Mouse (Mus musculus) inflammation-experienced regulatory T-cells, adult 6 months (primary cell): ENCODE measurements around the gene Olfr473. TPM values are rescaled to one million over a fixed set of nuclear protein-coding genes. Genes with fewer than 3 reads are reported as not detected.
"Not testable (repeated sequence)": the region's sequence is repeated elsewhere in the genome, so short reads cannot be mapped to it uniquely, and the experiment has no call there.

Experiments used
- ATAC-seq: one replicate; pipeline ENCODE4 v1.8.0; 2017
- polyA plus RNA-seq, 3 experiments: library from polyadenylated mRNA; unstranded; fragments of 100-300 nt; shearing (Covaris generic); gene quantifications; one replicate each; pipeline ENCODE4 v1.2.1; 2017

Olfr473 gene
- not detected for polyA plus RNA-seq

GRCm38 (mm10) chr7:107930146-107930545 is at the start of gene Olfr473:
Gene Olfr473 (plus strand): TSS chr7:107930446.
- ATAC-seq, result no peak

GRCm38 (mm10) chr7:107897602-107898001 is 32.6 kb upstream of the Olfr473 start, which contains the start of gene Olfr472:
Gene Olfr472 (plus strand): TSS chr7:107897902.
- no peak for ATAC-seq

GRCm38 (mm10) chr7:107952539-107952938 is 22.3 kb downstream of the Olfr473 start:
- ATAC-seq, result not testable (repeated sequence)

GRCm38 (mm10) chr7:107954343-107954742 is 24.1 kb downstream of the Olfr473 start, which contains the start of gene Olfr474:
Gene Olfr474 (plus strand): TSS chr7:107954643.
- ATAC-seq, result no peak

GRCm38 (mm10) chr7:107964503-107964902 is 34.3 kb downstream of the Olfr473 start, which contains the start of gene Olfr476:
Gene Olfr476 (plus strand): TSS chr7:107964803.
- ATAC-seq, result no peak

Other genes starting within 250 kb of the Olfr473 start
- gene Cyb5r2, start 172.4 kb upstream of the Olfr473 start, polyA plus RNA-seq, result not detected
- not detected for gene Ovch2, start 129.2 kb upstream of the Olfr473 start, polyA plus RNA-seq
- not detected for gene Olfr467, start 118.2 kb upstream of the Olfr473 start, polyA plus RNA-seq
- not detected for gene Olfr469, start 104.9 kb upstream of the Olfr473 start, polyA plus RNA-seq
- gene Olfr470, start 83.0 kb upstream of the Olfr473 start, polyA plus RNA-seq, result under 1 TPM in 1 of 3 experiments, not detected in 2; 0.66 TPM
- gene Olfr472, start 32.5 kb upstream of the Olfr473 start, polyA plus RNA-seq, result under 1 TPM in 2 of 3 experiments, not detected in 1; 0.06 to 0.08 TPM
- gene Olfr474, start 24.2 kb downstream of the Olfr473 start, polyA plus RNA-seq, result not detected
- under 1 TPM in 1 of 3 experiments, not detected in 2; 0.16 TPM for gene Olfr476, start 34.4 kb downstream of the Olfr473 start, polyA plus RNA-seq
- not detected for gene Olfr477, start 56.2 kb downstream of the Olfr473 start, polyA plus RNA-seq
- not detected for gene Olfr478, start 103.5 kb downstream of the Olfr473 start, polyA plus RNA-seq
- gene Olfr479, start 120.2 kb downstream of the Olfr473 start, polyA plus RNA-seq, result not detected
- not detected for gene Olfr480, start 136.9 kb downstream of the Olfr473 start, polyA plus RNA-seq
- gene Olfr481, start 149.4 kb downstream of the Olfr473 start, polyA plus RNA-seq, result under 1 TPM in 1 of 3 experiments, not detected in 2; 0.29 TPM
- under 1 TPM in 2 of 3 experiments, not detected in 1; 0.15 TPM for gene Olfr482, start 167.1 kb downstream of the Olfr473 start, polyA plus RNA-seq
- not detected for gene Olfr483, start 170.4 kb downstream of the Olfr473 start, polyA plus RNA-seq
- not detected for gene Olfr484, start 197.0 kb downstream of the Olfr473 start, polyA plus RNA-seq
- not detected for gene Olfr485, start 229.4 kb downstream of the Olfr473 start, polyA plus RNA-seq
- not detected for gene Olfr486, start 242.3 kb downstream of the Olfr473 start, polyA plus RNA-seq